ENCODE assay signal across 25 mouse cellular contexts in genomic region chr11:32651723-32652122, GRCm38 (mm10). TPM values are rescaled to one million over a fixed set of nuclear protein-coding genes. Genes with fewer than 3 reads are reported as not detected.
DNase-seq lines count a peak whose midpoint lies in the region; ATAC-seq and TF ChIP-seq lines count a peak whose summit lies in the region.
"Had no signal": no experiment of that assay in that cellular context is flagged by ENCODE, and none has a peak within 500 bp of the region (broad histone marks: within the 10 kb centered on the region; RNA-seq: fewer than 3 reads in every experiment).

No protein-coding gene starts in this region.

- H3K4me1 ChIP-seq in kidney, adult 2 months (ENCODE audit: control insufficient read depth, insufficient read depth, low read length), result peaks cover 50% of the 10 kb centered on the region
- H3K4me1 ChIP-seq in kidney, postnatal 0 days (replicated peaks; ENCODE audit: insufficient read depth, low read length), result peaks cover 15% of the 10 kb centered on the region; the same call in 1 of the 2 replicates
- peaks cover 10% of the 10 kb centered on the region; the same call in 1 of the 2 replicates for H3K4me1 ChIP-seq in intestine, embryonic 14.5 days (replicated peaks; ENCODE audit: control insufficient read depth, insufficient read depth, low read length)
- H3K4me1 ChIP-seq in intestine, postnatal 0 days (replicated peaks; ENCODE audit: control insufficient read depth, insufficient read depth, low read length), result peaks cover 14% of the 10 kb centered on the region
- H3K4me1 ChIP-seq: embryonic facial prominence, embryonic 10.5 days had no signal

- H3K9ac ChIP-seq in kidney, postnatal 0 days (ENCODE audit: low read depth, low read length), result no peak overlapping the region
- no peak overlapping the region for H3K9ac ChIP-seq in intestine, embryonic 14.5 days (ENCODE audit: low read length)
- H3K9ac ChIP-seq in intestine, postnatal 0 days (ENCODE audit: low read depth, low read length), result no peak overlapping the region
- H3K9ac ChIP-seq: embryonic facial prominence, embryonic 13.5 days; forebrain, embryonic 12.5 days; forebrain, embryonic 15.5 days; heart, embryonic 13.5 days had no signal

- TF ChIP-seq CTCF in kidney, adult 2 months (conservative IDR thresholded peaks at IDR 0.05; ENCODE audit: insufficient read depth, insufficient read length, low read depth, low read length), result no peak
- TF ChIP-seq CTCF in kidney, postnatal 0 days (IDR thresholded peaks at IDR 0.05; ENCODE audit: low read depth), result no peak
- no peak for TF ChIP-seq CTCF in intestine, postnatal 0 days (IDR thresholded peaks at IDR 0.05; ENCODE audit: low read depth)

- H3K9me3 ChIP-seq in kidney, postnatal 0 days (replicated peaks; ENCODE audit: low read length), result no peaks in the 10 kb centered on the region
- H3K9me3 ChIP-seq in intestine, embryonic 14.5 days (ENCODE audit: control insufficient read depth, low read length), result no peaks in the 10 kb centered on the region
- no peaks in the 10 kb centered on the region for H3K9me3 ChIP-seq in intestine, postnatal 0 days (ENCODE audit: control insufficient read depth)
- H3K9me3 ChIP-seq: embryonic facial prominence, embryonic 10.5 days; embryonic facial prominence, embryonic 13.5 days; forebrain, embryonic 12.5 days; forebrain, embryonic 15.5 days; heart, embryonic 13.5 days had no signal

- peak; percentile 21 for DNase-seq in kidney, adult 2 months
- no peak for DNase-seq in kidney, adult 8-10 months
- DNase-seq in kidney, postnatal 0 days (ENCODE audit: low spot score), result no peak
- DNase-seq in kidney, postnatal 4 days, result no peak
- peak; percentile 35 for DNase-seq in intestine, embryonic 14.5 days (ENCODE audit: low spot score)
- DNase-seq in urinary bladder, postnatal 10 days (ENCODE audit: low spot score), result no peak
- no peak for DNase-seq in urinary bladder, postnatal 36 days (ENCODE audit: low spot score in 2 of 2)
- DNase-seq: adrenal gland, adult 8-10 months; adrenal gland, postnatal 25 days; cerebellum, adult 11-12 months; cerebellum, adult 8-10 months; cerebellum, postnatal 36 days; embryo, embryonic 11 days; gastrocnemius, postnatal 25 days; heart, adult 18-20 months; heart, postnatal 14 days; heart, postnatal 4 days had no signal

- H3K27ac ChIP-seq in kidney, adult 2 months (ENCODE audit: insufficient read depth, low read depth, low read length), result peak overlapping the region; percentile 86
- H3K27ac ChIP-seq in kidney, postnatal 0 days, result peak overlapping the region; percentile 84
- no peak overlapping the region for H3K27ac ChIP-seq in intestine, embryonic 14.5 days (ENCODE audit: low read depth)
- peak overlapping the region; percentile 31; the same call in 1 of the 2 replicates for H3K27ac ChIP-seq in intestine, postnatal 0 days (ENCODE audit: low read depth, low read length)
- H3K27ac ChIP-seq: embryonic facial prominence, embryonic 10.5 days; embryonic facial prominence, embryonic 13.5 days; forebrain, embryonic 12.5 days; forebrain, embryonic 15.5 days; heart, embryonic 13.5 days had no signal

- WGBS in kidney, adult 2 months, result 61% methylated on average over 1 of the region's 1 CpGs
- 64% methylated on average over 1 of the region's 1 CpGs for WGBS in kidney, postnatal 0 days
- WGBS in intestine, embryonic 14.5 days, result 93% methylated on average over 1 of the region's 1 CpGs
- WGBS in intestine, postnatal 0 days, result 61% methylated on average over 1 of the region's 1 CpGs

- H3K4me2 ChIP-seq in kidney, postnatal 0 days (ENCODE audit: low read length), result no peak overlapping the region
- no peak overlapping the region for H3K4me2 ChIP-seq in intestine, embryonic 14.5 days (ENCODE audit: low read length)
- no peak overlapping the region for H3K4me2 ChIP-seq in intestine, postnatal 0 days (replicated peaks; ENCODE audit: low read depth)
- H3K4me2 ChIP-seq: embryonic facial prominence, embryonic 13.5 days; forebrain, embryonic 12.5 days; forebrain, embryonic 15.5 days; heart, embryonic 13.5 days had no signal

- no peaks in the 10 kb centered on the region for H3K36me3 ChIP-seq in kidney, adult 2 months (ENCODE audit: control insufficient read depth, insufficient read depth, low read length)
- H3K36me3 ChIP-seq in kidney, postnatal 0 days (ENCODE audit: insufficient read depth, low read length), result no peaks in the 10 kb centered on the region
- H3K36me3 ChIP-seq in intestine, embryonic 14.5 days (ENCODE audit: control insufficient read depth, insufficient read depth, low read length), result no peaks in the 10 kb centered on the region
- no peaks in the 10 kb centered on the region for H3K36me3 ChIP-seq in intestine, postnatal 0 days (ENCODE audit: control insufficient read depth, insufficient read depth)
- H3K36me3 ChIP-seq: embryonic facial prominence, embryonic 13.5 days; forebrain, embryonic 15.5 days had no signal

- no peaks in the 10 kb centered on the region for H3K27me3 ChIP-seq in kidney, adult 2 months (replicated peaks; ENCODE audit: control insufficient read depth, insufficient read depth, low read length)
- no peaks in the 10 kb centered on the region for H3K27me3 ChIP-seq in kidney, postnatal 0 days (ENCODE audit: insufficient read depth, low read length)
- H3K27me3 ChIP-seq in intestine, embryonic 14.5 days (replicated peaks; ENCODE audit: control insufficient read depth, insufficient read depth, low read length), result no peaks in the 10 kb centered on the region
- H3K27me3 ChIP-seq in intestine, postnatal 0 days (replicated peaks; ENCODE audit: control insufficient read depth, insufficient read depth, low read length), result no peaks in the 10 kb centered on the region
- H3K27me3 ChIP-seq: embryonic facial prominence, embryonic 13.5 days; forebrain, embryonic 12.5 days; forebrain, embryonic 15.5 days; heart, embryonic 13.5 days had no signal

- no peak for TF ChIP-seq POLR2A in kidney, adult 2 months (IDR thresholded peaks at IDR 0.05; ENCODE audit: low read depth, low read length)

- no peak overlapping the region for H3K4me3 ChIP-seq in kidney, adult 2 months (ENCODE audit: insufficient read depth, low read depth, low read length)
- H3K4me3 ChIP-seq in kidney, postnatal 0 days (replicated peaks; ENCODE audit: low read depth, low read length), result no peak overlapping the region
- no peak overlapping the region for H3K4me3 ChIP-seq in intestine, embryonic 14.5 days (ENCODE audit: low read depth, low read length)
- H3K4me3 ChIP-seq in intestine, postnatal 0 days (ENCODE audit: low read depth, low read length), result no peak overlapping the region
- H3K4me3 ChIP-seq: embryonic facial prominence, embryonic 10.5 days; embryonic facial prominence, embryonic 13.5 days; erythroblast, embryonic 14.5 days; forebrain, embryonic 12.5 days; forebrain, embryonic 15.5 days; heart, embryonic 13.5 days had no signal

- ATAC-seq in kidney, postnatal 0 days (replicated peaks; ENCODE audit: low FRiP score, low read depth), result no peak
- no peak for ATAC-seq in intestine, embryonic 14.5 days (replicated peaks; ENCODE audit: low FRiP score, low TSS enrichment, low read depth)
- ATAC-seq in intestine, postnatal 0 days, result peak; percentile 73
- ATAC-seq: activated CD4-positive, CD25-positive, alpha-beta regulatory T cell, adult 4 months; forebrain, embryonic 15.5 days had no signal

RNA-seq across cellular contexts. Expression of gene Fbxw11, which starts 9.2 kb away (rescaled TPM):
- 62.2 and 63.7 TPM in 2 replicates for polyA plus RNA-seq in kidney, adult 2 months (2012; rRNA removed)
- 61.1 and 68.4 TPM in 2 replicates for polyA plus RNA-seq in kidney, postnatal 0 days (2015; fragmentation: Nextera tagmentation; extraction: Ambion mirVana)
- 69.2 and 72.1 TPM in 2 replicates for polyA plus RNA-seq in intestine, embryonic 14.5 days (2014; fragmentation: Nextera tagmentation; extraction: Ambion mirVana)
- polyA plus RNA-seq in intestine, postnatal 0 days (2015; fragmentation: Nextera tagmentation; extraction: Ambion mirVana), result 33.8 and 34.0 TPM in 2 replicates

Comparison
In these comparisons a context has a peak if more than half of its experiments do, and no peak if none do; other contexts are left out.
1. DNase-seq: peak in kidney, adult 2 months (single experiment) and intestine, embryonic 14.5 days (single experiment); none in kidney, adult 8-10 months (0 of 2), kidney, postnatal 0 days (single experiment), kidney, postnatal 4 days (0 of 2), urinary bladder, postnatal 10 days (single experiment) and urinary bladder, postnatal 36 days (0 of 2).